Mouse (Mus musculus) ES-E14 (cell line): ENCODE data around the gene Gm49601. TPM values are rescaled to one million over a fixed set of nuclear protein-coding genes. Genes with fewer than 3 reads are reported as not detected.
A peak's percentile ranks its signal among the peaks of the same experiment; 100 is the strongest.

Experiments
- DNase-seq: peaks from one replicate; pipeline ENCODE4 v3.0.0-alpha.2; 2013; ENCODE audit warnings: low read depth, low spot score
- H3K27ac ChIP-seq: 2 replicates; pipeline ENCODE4 v1.5.1; 2012; ENCODE audit warnings: low read depth, mild to moderate bottlenecking, low read length, moderate library complexity, mixed read lengths; ENCODE audit not compliant: poor library complexity, insufficient read depth, severe bottlenecking
- H3K36me3 ChIP-seq: 2 replicates; pipeline ENCODE4 v1.6.1; 2012; ENCODE audit warnings: mild to moderate bottlenecking, low read length, moderate library complexity, mixed read lengths; ENCODE audit not compliant: control insufficient read depth, poor library complexity, insufficient read depth, severe bottlenecking
- H3K4me1 ChIP-seq, 2 experiments: fragments of 150-350 bp in 1 of 2; sonication (generic) in 1 of 2; 2 replicates each; pipeline ENCODE4 v1.6.1; 2012; ENCODE audit warnings: low read length in 2 of 2, mild to moderate bottlenecking in 1 of 2, mixed read lengths in 1 of 2; ENCODE audit not compliant: control insufficient read depth in 2 of 2, insufficient read depth in 2 of 2, poor library complexity in 1 of 2
- H3K4me3 ChIP-seq, 2 experiments: fragments of 150-350 bp in 1 of 2; sonication (generic) in 1 of 2; 2 replicates each; pipeline ENCODE4 v1.5.1; 2012; ENCODE audit warnings: low read length in 2 of 2, low read depth in 1 of 2, mild to moderate bottlenecking in 1 of 2, mixed read lengths in 1 of 2; ENCODE audit not compliant: insufficient read depth in 1 of 2, poor library complexity in 1 of 2, severe bottlenecking in 1 of 2
- H3K9ac ChIP-seq: 2 replicates; pipeline ENCODE4 v1.6.1; 2012; ENCODE audit warnings: low read depth, mild to moderate bottlenecking, low read length, mixed read lengths; ENCODE audit not compliant: poor library complexity, insufficient read depth, severe bottlenecking
- H3K9me3 ChIP-seq: fragments of 150-350 bp; sonication (generic); 2 replicates; pipeline ENCODE4 v1.6.1; 2012; ENCODE audit warnings: low read depth, mild to moderate bottlenecking, low read length; ENCODE audit not compliant: control insufficient read depth, insufficient read depth
- CHD2 ChIP-seq: IDR thresholded peaks from 2 replicates; pipeline ENCODE4 v1.6.1; 2014; ENCODE audit warnings: mild to moderate bottlenecking, low read depth, low read length, inconsistent platforms
- HCFC1 ChIP-seq: IDR thresholded peaks from 2 replicates; pipeline ENCODE4 v1.6.1; 2012; ENCODE audit warnings: low read length, inconsistent platforms, borderline replicate concordance; ENCODE audit not compliant: insufficient read depth
- MAFK ChIP-seq: IDR thresholded peaks from 2 replicates; pipeline ENCODE4 v1.6.1; 2014; ENCODE audit warnings: mild to moderate bottlenecking, low read depth, low read length, inconsistent platforms; ENCODE audit not compliant: insufficient read depth
- ZC3H11A ChIP-seq: IDR thresholded peaks from 2 replicates; pipeline ENCODE4 v1.6.1; 2012; ENCODE audit warnings: low read depth, mild to moderate bottlenecking, inconsistent platforms, low read length, borderline replicate concordance
- ZNF384 ChIP-seq: IDR thresholded peaks from 2 replicates; pipeline ENCODE4 v1.6.1; 2012; ENCODE audit warnings: low read depth, low read length, inconsistent platforms
- in situ Hi-C, 2 experiments: fragments of 600-800 bp; cut with MboI; formaldehyde crosslinking; loops; one replicate each; pipeline ENCODE4 v1.15.1; 2025; ENCODE audit warnings: low sequenced_read_pairs in 2 of 2, inconsistent platforms in 1 of 2; ENCODE audit not compliant: unreplicated experiment in 2 of 2
- total RNA-seq: library from RNA; depleted of rRNA; stranded (reverse); fragments of 300-350 nt; gene quantifications from 2 replicates; pipeline ENCODE4 v1.2.3, GENCODE M21; 2012

Gene Gm49601
- total RNA-seq, 1 experiment = 1.7 TPM

DNA sequence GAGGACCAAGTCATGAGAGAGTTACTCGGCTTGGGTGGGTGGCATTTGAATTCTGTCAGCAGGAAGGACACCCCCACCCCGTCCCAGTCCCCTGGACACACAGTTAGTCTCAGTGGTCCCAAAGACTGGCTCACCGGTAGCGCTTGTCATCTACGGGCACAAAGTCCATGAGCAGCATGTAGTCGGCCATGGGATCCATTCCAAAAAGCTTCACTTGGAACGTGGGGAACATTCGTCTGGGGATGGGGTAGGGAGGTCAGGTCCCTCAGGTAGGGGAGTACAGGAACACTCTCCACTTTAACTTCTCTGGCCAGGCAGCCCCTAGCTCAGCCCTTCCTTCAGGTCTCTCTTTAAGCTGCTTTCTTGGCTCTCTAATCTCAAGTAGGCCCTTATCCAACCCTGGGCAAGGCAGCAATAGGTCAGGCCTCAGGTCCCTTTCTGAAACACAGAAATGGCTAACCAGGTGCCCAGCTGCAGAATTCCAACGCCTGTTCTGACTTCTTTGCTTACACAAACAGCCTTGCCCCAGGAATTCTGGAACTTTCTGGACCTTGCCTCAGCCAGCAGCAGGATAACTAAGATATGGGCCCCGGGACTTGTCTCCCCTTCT lies 41.2 kb downstream of the Gm49601 start:
- no peak for DNase-seq
- Histone ChIP-seq H3K9ac (no peak overlapping the region), H3K4me3 (no peak overlapping the region)

DNA sequence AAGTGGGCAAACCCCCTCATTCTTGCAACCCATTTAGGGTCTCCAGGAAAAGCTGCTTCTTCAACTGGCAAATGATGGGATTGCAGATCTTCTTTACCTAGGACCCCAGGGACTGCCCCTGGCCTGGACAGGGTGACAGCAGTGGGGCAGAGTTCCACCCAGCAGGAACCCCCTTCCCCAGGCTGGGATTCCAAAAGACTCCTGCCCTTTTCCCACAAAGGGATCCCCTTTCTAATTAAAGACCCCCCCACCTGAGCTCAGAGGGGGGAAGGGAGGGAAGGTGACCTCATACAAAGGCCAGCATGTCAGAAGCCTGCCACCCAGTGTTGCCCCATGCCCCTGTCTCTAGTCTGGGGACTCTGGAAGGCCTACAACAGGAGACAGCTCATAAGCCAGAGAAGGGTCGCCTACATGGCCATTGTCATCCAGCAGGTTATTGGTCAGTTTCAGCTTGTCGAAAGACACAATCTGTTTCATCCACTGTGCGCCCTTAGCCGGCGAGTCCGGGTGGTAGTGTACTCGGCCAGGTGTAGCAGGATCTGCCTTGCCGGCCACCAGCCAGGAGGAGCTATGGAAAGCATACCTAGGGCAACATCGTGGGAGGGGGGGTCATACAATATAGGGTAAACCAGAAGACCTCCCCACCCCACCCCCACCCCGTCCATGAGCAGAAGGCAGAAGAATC lies 42.4 kb downstream of the Gm49601 start:
- Histone ChIP-seq H3K4me3 (no peak overlapping the region), H3K9me3 (no peaks in the 10 kb centered on the region), H3K4me1 (peaks cover 0 to 4% of the 10 kb centered on the region in 2 experiments; a peak in 1 of 4 replicates), H3K27ac (no peak overlapping the region), H3K36me3 (no peaks in the 10 kb centered on the region), H3K9ac (no peak overlapping the region)
- in situ Hi-C loops = loop anchor here (5.0 to 10.0 kb wide), 2 partner anchors 38 to 779 kb away; partner anchors contain the start of gene Gp1bb (in 1 of the 2)
- DNase-seq = no peak
- TF ChIP-seq ZNF384 (no peak), MAFK (no peak), CHD2 (no peak), ZC3H11A (no peak), HCFC1 (no peak)

More for the DNA sequence above, 41.2 kb downstream of the Gm49601 start:
- Histone ChIP-seq H3K27ac (no peak overlapping the region), H3K36me3 (no peaks in the 10 kb centered on the region), H3K9me3 (no peaks in the 10 kb centered on the region), H3K4me1 (peaks cover 0 to 4% of the 10 kb centered on the region in 2 experiments; a peak in 1 of 4 replicates)
- TF ChIP-seq ZNF384 (no peak), ZC3H11A (no peak), HCFC1 (no peak), CHD2 (no peak), MAFK (no peak)
- in situ Hi-C loops = loop anchor here (5.0 to 10.0 kb wide), 2 partner anchors 37 to 780 kb away; partner anchors contain the start of gene Gp1bb (in 1 of the 2)

DNA sequence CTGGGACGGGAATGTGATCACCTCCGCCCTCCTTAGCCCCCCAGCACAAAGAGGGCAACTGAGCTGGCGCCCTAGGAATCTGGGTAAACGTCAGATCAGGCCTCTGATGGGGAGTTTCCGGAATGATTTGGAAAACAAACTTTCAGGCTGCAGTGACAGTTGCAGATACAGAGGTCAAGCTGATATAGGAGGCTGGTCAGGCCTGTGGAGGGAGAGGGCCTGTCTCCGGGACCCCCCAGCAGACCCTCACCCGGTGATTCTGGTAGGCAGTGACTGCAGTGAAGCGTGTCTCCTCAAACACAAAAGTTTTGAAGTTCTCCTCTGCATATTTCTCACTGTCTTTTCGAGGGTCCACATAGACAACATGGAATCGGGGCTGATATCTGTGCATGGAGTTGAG lies 43.1 kb downstream of the Gm49601 start:
- no peak for DNase-seq
- Histone ChIP-seq H3K4me3 (peak overlapping the region in 1 of 2 experiments; percentile 65; a peak in 1 of 4 replicates), H3K4me1 (no peaks in the 10 kb centered on the region), H3K36me3 (no peaks in the 10 kb centered on the region), H3K9me3 (no peaks in the 10 kb centered on the region), H3K9ac (no peak overlapping the region), H3K27ac (no peak overlapping the region)
- in situ Hi-C loops = loop anchor here (5.0 to 10.0 kb wide), 2 partner anchors 39 to 778 kb away; partner anchors contain the start of gene Gp1bb (in 1 of the 2)
- no peak for TF ChIP-seq HCFC1
- TF ChIP-seq ZNF384 = no peak
- TF ChIP-seq ZC3H11A = no peak
- TF ChIP-seq CHD2 = no peak
- no peak for TF ChIP-seq MAFK

DNA sequence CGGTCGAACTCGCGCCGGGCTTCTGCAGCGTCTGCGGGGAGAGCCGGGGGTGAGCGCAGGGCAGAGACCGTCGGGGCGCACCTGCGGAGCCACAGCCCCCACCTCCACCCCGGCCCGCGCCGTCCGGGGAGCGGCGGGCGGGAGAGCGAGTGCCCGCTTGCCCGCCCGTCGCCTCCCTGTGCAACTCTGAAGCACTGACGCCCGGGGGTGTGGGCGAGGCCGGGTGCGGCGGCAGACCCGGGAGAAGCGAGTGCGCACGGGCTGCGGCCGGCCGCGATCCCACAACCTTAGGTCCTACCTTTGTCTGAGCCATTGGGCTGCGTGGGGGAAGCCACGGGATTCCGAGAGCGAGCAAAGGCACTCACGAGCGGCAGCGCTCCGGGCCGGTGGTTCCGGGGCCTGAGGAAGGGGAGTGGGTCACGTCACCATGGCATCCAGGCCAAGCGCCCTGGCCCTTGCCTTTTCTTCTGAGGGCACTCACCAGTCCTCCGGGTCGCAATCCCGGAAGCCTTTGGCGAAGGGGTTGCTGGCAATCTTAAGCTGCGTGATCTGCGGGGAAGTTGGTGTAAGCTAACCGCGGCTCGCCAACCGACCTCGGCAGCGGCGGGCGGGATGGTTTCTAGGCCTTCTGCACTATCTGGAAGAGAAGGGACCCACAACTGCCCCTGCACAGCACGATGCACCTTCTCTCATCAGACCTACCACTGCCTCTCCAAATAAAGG lies 43.6 kb downstream of the Gm49601 start:
- TF ChIP-seq ZNF384 = no peak
- no peak for TF ChIP-seq MAFK
- TF ChIP-seq CHD2 = no peak
- TF ChIP-seq ZC3H11A = no peak
- TF ChIP-seq HCFC1 = no peak
- in situ Hi-C loops = loop anchor here (5.0 to 10.0 kb wide), 2 partner anchors 40 to 778 kb away; partner anchors contain the start of gene Gp1bb (in 1 of the 2)
- H3K4me1 ChIP-seq = no peaks in the 10 kb centered on the region
- DNase-seq = no peak
- peak overlapping the region; percentile 47 to 65; a peak in 3 of 4 replicates for H3K4me3 ChIP-seq
- H3K27ac ChIP-seq = no peak overlapping the region
- peak overlapping the region; percentile 23 for H3K9ac ChIP-seq
- H3K9me3 ChIP-seq = no peaks in the 10 kb centered on the region
- H3K36me3 ChIP-seq = no peaks in the 10 kb centered on the region
